Mouse (Mus musculus) urinary bladder, postnatal 0 days (tissue): ENCODE results near the gene Katnbl1. TPM values are rescaled to one million over a fixed set of nuclear protein-coding genes. Genes with fewer than 3 reads are reported as not detected.

Experiments used
- polyA plus RNA-seq: library from polyadenylated mRNA; unstranded; fragments of >200 nt; fragmentation: Nextera tagmentation; extraction: Ambion mirVana; gene quantifications from 2 replicates; pipeline ENCODE4 v1.2.1, GENCODE M21; 2015

The Katnbl1 gene
- polyA plus RNA-seq, result 16.3 and 21.1 TPM in 2 replicates

DNA sequence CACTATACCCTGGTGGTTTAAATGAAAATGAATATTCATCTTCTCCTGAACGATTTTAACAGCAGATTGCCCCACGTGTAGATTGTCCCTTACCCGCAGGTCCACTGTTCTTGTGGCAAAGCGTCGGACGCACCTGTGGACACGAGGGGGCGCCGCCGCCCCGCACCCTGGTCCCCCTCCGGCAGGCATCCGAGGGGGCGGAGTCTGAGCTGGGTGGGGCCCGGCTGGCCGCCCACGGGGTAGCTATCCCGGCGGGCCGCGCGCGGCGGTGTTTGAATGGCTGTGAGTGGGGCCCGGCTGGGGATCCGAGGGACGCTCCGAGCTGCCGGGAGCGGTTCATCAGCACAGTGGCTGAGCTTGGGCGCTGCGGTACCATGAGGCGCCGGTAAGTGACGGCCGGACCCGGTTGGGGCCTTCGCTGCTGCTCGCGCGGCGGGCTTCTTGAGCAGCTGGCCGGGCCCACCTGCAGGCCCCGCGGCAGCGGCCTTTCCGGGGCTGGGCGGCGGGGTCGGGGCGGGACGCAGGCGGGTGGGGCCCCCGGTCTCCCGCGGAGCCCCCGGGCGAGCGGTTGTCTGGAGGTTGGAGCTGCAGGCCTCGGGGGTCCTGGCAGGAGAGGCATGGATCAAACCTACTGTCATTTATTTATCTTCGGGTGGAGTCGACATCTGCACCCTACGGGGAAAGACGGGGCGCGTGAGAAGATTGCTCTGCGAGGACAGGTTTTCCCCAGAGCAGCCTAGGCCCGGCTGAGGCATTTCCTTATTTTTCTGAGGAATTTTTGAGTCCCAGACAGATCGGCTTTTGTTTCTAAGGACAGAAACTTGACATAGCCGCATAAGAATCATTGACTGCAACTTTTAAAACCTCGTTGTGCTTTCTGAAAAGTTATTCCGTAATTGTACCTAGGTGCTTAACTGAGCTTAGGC is at the start of gene Katnbl1:
Gene Katnbl1 (plus strand): TSS at position 239 of the 926 bp plus-strand sequence.

DNA sequence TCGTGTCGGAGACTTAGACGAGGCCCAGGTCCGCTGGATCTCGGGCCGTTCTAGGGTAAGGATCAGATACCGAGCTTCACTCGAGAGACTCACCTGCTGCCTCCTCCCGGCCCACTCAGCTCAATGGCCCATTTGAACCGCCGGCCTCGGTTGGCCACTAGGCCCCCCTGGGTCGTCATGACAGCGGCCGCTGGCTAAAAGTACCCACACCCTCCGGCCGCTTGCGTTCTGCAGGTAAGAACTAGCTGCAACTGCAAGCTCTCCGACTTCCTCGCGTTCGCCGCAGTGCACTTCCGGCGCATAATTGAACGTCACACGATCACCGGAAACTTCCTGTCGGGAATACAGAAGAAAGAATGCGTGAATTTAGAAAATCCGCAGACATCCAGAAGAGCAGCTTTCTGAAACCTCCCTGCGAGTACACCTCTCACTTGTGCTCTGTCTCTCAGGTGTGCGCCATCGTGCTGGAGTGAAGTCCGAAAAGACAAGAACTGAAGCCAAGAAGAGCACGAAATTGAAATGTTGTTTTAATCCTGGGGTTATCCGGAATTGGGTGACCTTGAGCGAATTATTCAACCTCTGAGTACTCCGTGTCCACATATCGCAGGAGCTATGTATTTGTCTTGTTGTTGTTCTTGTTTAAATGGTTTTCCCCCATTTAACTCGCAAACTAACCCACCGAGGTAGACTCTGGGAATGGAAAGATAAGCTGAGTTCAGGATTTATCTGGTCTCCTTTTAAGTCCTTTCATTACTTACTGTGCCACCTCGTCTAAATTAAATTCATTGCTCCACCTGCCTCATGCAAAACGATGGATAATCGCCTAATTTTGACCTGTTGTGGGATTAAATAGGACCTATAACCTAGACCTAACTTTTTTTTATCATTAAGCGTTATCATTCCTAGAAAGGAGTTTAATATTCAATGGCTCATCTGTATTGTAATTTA is 11.0 kb upstream of the Katnbl1 start, which contains the start of gene Emc4:
Gene Emc4 (minus strand): TSS at position 302 of the 948 bp plus-strand sequence.

DNA sequence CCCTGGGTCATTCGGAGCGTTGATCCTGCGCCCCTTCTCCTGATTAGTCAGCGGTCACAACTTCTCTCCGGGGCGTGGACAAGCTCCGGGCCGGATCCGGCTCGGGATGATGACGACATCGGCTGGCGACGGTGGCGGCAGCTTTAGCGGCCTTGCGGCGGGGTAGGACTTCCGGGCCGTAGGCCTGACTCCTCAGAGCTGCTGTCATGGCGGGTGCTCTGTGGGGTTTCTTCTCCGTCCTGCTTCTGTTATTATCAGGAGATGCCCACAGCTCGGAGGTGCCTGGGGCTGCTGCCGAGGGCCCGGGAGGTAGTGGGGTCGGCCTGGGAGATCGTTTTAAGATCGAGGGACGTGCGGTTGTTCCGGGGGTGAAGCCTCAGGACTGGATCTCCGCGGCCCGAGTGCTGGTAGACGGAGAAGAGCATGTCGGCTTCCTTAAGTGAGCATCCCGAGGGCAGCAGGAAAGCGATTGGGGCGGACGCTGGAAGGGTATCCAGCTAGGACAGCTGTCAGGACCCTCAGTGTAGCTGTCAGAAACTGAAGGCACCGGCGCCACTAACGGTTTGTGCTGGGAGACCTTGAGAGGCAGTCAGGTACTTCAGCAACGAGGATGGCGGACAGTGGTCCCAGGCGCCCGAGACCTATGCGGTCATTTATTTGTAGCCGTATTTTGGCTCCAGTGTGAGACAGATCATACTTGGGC is 76.0 kb downstream of the Katnbl1 start, which contains the start of gene Emc7:
Gene Emc7 (plus strand): TSS at position 136 of the 703 bp plus-strand sequence.

Other genes with a start within 250 kb of the Katnbl1 start
- gene Olfr1316, start 244.2 kb upstream of the Katnbl1 start, polyA plus RNA-seq, result not detected in 2 replicates
- gene Olfr1317, start 238.9 kb upstream of the Katnbl1 start, polyA plus RNA-seq, result not detected in 2 replicates
- 0.06 and 0.23 TPM in 2 replicates for gene Olfr1318, start 225.0 kb upstream of the Katnbl1 start, polyA plus RNA-seq
- gene Lpcat4, start 139.7 kb upstream of the Katnbl1 start, polyA plus RNA-seq, result 25.4 and 26.8 TPM in 2 replicates
- gene Nutm1, start 119.9 kb upstream of the Katnbl1 start, polyA plus RNA-seq, result not detected in 2 replicates
- gene Nop10, start 117.3 kb upstream of the Katnbl1 start, polyA plus RNA-seq, result 126 and 144 TPM in 2 replicates
- gene Slc12a6, start 113.4 kb upstream of the Katnbl1 start, polyA plus RNA-seq, result 8.3 and 9.3 TPM in 2 replicates
- not detected in 2 replicates for gene Gm21985, start 112.9 kb upstream of the Katnbl1 start, polyA plus RNA-seq
- 101 and 118 TPM in 2 replicates for gene Emc4, start 11.2 kb upstream of the Katnbl1 start, polyA plus RNA-seq
- gene Emc7, start 75.8 kb downstream of the Katnbl1 start, polyA plus RNA-seq, result 21.9 and 23.2 TPM in 2 replicates
- gene Chrm5, start 101.6 kb downstream of the Katnbl1 start, polyA plus RNA-seq, result not detected in 2 replicates
- gene Aven, start 113.8 kb downstream of the Katnbl1 start, polyA plus RNA-seq, result 2.5 and 3.1 TPM in 2 replicates